Mouse (Mus musculus) erythroblast, embryonic 14.5 days (primary cell): ENCODE measurements around the gene Gapvd1. TPM values are rescaled to one million over a fixed set of nuclear protein-coding genes. Genes with fewer than 3 reads are reported as not detected.

Experiments
- H3K27me3 ChIP-seq: 2 replicates; pipeline ENCODE4 v1.6.1; 2012; ENCODE audit warnings: inconsistent platforms; ENCODE audit not compliant: control insufficient read depth
- H3K36me3 ChIP-seq: 2 replicates; pipeline ENCODE4 v1.6.1; 2012; ENCODE audit warnings: mild to moderate bottlenecking, inconsistent platforms; ENCODE audit not compliant: control insufficient read depth
- H3K4me1 ChIP-seq: 2 replicates; pipeline ENCODE4 v1.6.1; 2012; ENCODE audit warnings: inconsistent platforms; ENCODE audit not compliant: control insufficient read depth
- H3K4me3 ChIP-seq: replicated peaks from 2 replicates; pipeline ENCODE3; 2012; ENCODE audit warnings: moderate library complexity, mild to moderate bottlenecking, inconsistent platforms
- H3K9me3 ChIP-seq: 2 replicates; pipeline ENCODE4 v1.6.1; 2012; ENCODE audit warnings: low read length, inconsistent platforms, mixed read lengths; ENCODE audit not compliant: control insufficient read depth
- GATA1 ChIP-seq: IDR thresholded peaks from 2 replicates; pipeline ENCODE4 v1.6.1; 2012; ENCODE audit warnings: low read length, inconsistent platforms, mixed read lengths
- TAL1 ChIP-seq: IDR thresholded peaks from 3 replicates; pipeline ENCODE4 v1.6.1; 2012; ENCODE audit warnings: low read length, inconsistent platforms, mixed read lengths
- polyA plus RNA-seq: library from polyadenylated mRNA; stranded (reverse); fragments of >175 nt; gene quantifications from 2 replicates; pipeline ENCODE4 v1.2.3, GENCODE M21; 2012

Gapvd1 gene
- polyA plus RNA-seq, 1 experiment = 3.0 TPM

DNA sequence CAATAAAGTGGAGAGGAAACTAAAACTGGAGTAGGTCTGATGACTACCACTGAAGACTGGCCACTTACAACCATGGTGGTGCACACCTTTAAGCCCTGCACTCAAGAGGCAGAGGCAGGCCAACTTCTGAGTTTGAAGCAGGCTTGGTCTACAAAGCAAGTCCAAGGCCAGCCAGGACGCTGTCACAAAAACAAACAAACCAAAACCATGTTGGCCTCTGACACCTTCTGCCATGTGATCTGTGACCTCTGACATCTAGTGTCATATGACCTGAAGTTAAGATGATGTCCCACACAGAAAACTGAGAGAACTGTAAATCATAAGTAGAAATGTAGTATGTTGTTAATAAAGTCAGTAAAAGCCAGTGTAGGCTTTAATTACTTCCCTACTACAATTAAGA lies 17.1 kb downstream of the Gapvd1 start:
- no peaks in the 10 kb centered on the region for H3K9me3 ChIP-seq
- H3K36me3 ChIP-seq = peaks cover 83% of the 10 kb centered on the region
- no peak overlapping the region for H3K4me3 ChIP-seq
- H3K4me1 ChIP-seq = peaks cover 91% of the 10 kb centered on the region
- TF ChIP-seq GATA1 (no peak), TAL1 (no peak)
- no peaks in the 10 kb centered on the region for H3K27me3 ChIP-seq

GRCm38 (mm10) chr2:34736626-34737025 lies 18.4 kb downstream of the Gapvd1 start:
- H3K9me3 ChIP-seq = no peaks in the 10 kb centered on the region
- H3K4me3 ChIP-seq = no peak overlapping the region
- H3K36me3 ChIP-seq = peaks cover 81% of the 10 kb centered on the region
- peaks cover 82% of the 10 kb centered on the region for H3K4me1 ChIP-seq
- no peaks in the 10 kb centered on the region for H3K27me3 ChIP-seq
- TF ChIP-seq GATA1 = no peak
- no peak for TF ChIP-seq TAL1

- no peaks in the 10 kb centered on the region for H3K27me3 ChIP-seq
- H3K4me3 ChIP-seq = no peak overlapping the region
- H3K36me3 ChIP-seq = peaks cover 86% of the 10 kb centered on the region
- TF ChIP-seq GATA1 = no peak
- TF ChIP-seq TAL1 = no peak
- H3K4me1 ChIP-seq = peaks cover 2% of the 10 kb centered on the region
- no peaks in the 10 kb centered on the region for H3K9me3 ChIP-seq
Measured at GRCm38 (mm10) chr2:34727045-34727728, 27.8 kb downstream of the Gapvd1 start.

DNA sequence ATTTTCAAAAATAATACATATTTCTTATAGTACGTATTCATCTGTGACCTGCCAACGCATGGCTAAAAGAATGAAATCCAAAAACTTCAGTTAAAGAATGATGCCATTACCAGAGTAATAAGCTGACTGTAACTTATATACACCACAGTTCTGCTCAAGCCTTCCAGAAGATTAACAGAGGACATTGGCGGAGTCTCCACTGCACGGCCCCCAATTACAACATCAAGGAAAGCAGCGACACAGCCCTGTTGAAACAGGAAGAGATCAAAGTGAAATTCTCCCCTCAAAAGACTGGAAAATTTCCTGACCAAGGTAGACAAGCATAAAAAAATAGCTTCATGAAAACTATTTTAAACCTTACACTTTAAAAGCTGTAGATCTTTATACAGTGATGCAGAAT lies 29.8 kb downstream of the Gapvd1 start:
- Histone ChIP-seq H3K9me3 (no peaks in the 10 kb centered on the region), H3K27me3 (no peaks in the 10 kb centered on the region), H3K4me1 (peaks cover 2% of the 10 kb centered on the region; the same call in 1 of the 2 replicates), H3K36me3 (peaks cover 96% of the 10 kb centered on the region), H3K4me3 (no peak overlapping the region)
- TF ChIP-seq GATA1 (no peak), TAL1 (no peak)

DNA sequence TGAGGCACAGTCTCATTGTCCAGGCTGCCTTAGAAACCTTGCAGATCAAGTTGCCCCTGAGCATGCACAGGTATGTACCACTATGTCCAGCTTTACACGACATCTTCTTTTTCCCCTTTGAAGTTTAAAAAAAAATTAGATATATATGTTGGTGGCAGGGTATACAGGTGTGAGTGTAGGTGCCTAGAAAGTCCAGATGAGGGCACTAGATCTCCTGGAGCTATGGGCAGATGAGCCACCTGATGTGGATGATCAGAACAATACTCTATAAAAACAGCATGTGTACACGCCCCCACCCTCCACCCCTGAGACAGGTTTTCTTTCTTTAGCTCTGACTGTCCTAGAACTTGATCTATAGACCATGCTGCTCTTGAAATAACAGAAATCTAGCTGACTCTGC lies 36.8 kb downstream of the Gapvd1 start:
- Histone ChIP-seq H3K4me1 (peaks cover 4% of the 10 kb centered on the region; the same call in 1 of the 2 replicates), H3K4me3 (no peak overlapping the region), H3K36me3 (peaks cover 97% of the 10 kb centered on the region), H3K27me3 (no peaks in the 10 kb centered on the region), H3K9me3 (no peaks in the 10 kb centered on the region)
- no peak for TF ChIP-seq TAL1
- no peak for TF ChIP-seq GATA1

GRCm38 (mm10) chr2:34711904-34712303 lies 43.1 kb downstream of the Gapvd1 start:
- H3K36me3 ChIP-seq = peaks cover 98% of the 10 kb centered on the region
- no peak for TF ChIP-seq GATA1
- no peak for TF ChIP-seq TAL1

GRCm38 (mm10) chr2:34708675-34709074 lies 46.4 kb downstream of the Gapvd1 start:
- H3K27me3 ChIP-seq = no peaks in the 10 kb centered on the region
- no peaks in the 10 kb centered on the region for H3K9me3 ChIP-seq
- TF ChIP-seq TAL1 (no peak), GATA1 (no peak)
- H3K36me3 ChIP-seq = peaks cover 100% of the 10 kb centered on the region
- no peaks in the 10 kb centered on the region for H3K4me1 ChIP-seq
- H3K4me3 ChIP-seq = no peak overlapping the region

More at GRCm38 (mm10) chr2:34711904-34712303, 43.1 kb downstream of the Gapvd1 start:
- Histone ChIP-seq H3K4me3 (no peak overlapping the region), H3K4me1 (no peaks in the 10 kb centered on the region), H3K9me3 (no peaks in the 10 kb centered on the region), H3K27me3 (no peaks in the 10 kb centered on the region)

GRCm38 (mm10) chr2:34696592-34696991 lies 58.4 kb downstream of the Gapvd1 start:
- Histone ChIP-seq H3K36me3 (peaks cover 98% of the 10 kb centered on the region), H3K4me3 (no peak overlapping the region), H3K27me3 (no peaks in the 10 kb centered on the region), H3K4me1 (no peaks in the 10 kb centered on the region), H3K9me3 (no peaks in the 10 kb centered on the region)
- no peak for TF ChIP-seq TAL1
- no peak for TF ChIP-seq GATA1

GRCm38 (mm10) chr2:34692861-34693260 lies 62.2 kb downstream of the Gapvd1 start:
- no peaks in the 10 kb centered on the region for H3K27me3 ChIP-seq
- peaks cover 99% of the 10 kb centered on the region for H3K36me3 ChIP-seq
- no peaks in the 10 kb centered on the region for H3K9me3 ChIP-seq
- TF ChIP-seq GATA1 = no peak
- no peak for TF ChIP-seq TAL1
- H3K4me3 ChIP-seq = no peak overlapping the region
- no peaks in the 10 kb centered on the region for H3K4me1 ChIP-seq
